Mouse (Mus musculus): Measurements from ENCODE around the gene Aes.

DNA sequence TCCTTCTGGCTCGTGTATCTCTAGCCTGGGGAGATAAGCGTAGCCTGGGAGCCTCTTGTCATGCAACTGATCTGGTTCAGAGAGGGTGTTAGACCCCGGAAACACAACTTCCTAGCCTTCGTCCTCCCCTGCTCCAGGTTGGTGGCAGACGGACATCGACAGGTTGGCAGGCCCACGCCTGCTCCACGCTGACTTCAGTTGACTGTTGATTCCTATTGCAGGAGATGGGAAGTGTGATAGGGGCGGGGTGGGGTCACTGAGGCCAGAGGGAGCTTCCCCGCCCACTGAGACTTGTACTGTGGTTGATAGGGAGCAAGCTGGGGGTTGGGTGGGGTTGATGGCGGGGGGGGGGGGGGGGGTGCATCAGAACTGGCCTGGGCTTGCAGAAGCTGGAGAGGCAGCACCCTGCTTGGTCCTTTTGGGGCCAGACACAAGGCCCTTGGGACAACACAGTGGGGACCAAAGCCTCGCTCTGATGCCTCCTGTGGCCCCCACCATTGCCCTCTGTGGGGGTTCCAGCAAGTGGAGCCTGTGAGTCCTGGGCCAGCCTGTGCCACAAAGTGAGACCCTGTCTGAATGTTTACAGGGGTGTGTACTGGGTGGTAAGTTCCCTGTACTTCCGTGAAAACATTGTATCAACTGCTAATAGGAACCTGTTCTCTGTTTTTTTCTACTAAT, 34.1 kb upstream of the Aes start:
- TF ChIP-seq CTCF (IDR thresholded peaks at IDR 0.05; ENCODE audit: low read depth) (no peak), EP300 (IDR thresholded peaks at IDR 0.05; ENCODE audit: low read depth) (no peak; the same call in 1 of the 2 replicates)
